Mouse (Mus musculus) MEL-GATA-1-ER (cell line): ENCODE data around the gene Epm2aip1.

Source experiments
- DNase-seq: peaks from one replicate; pipeline ENCODE4 v3.0.0-alpha.2; 2012; ENCODE audit warnings: low read depth; ENCODE audit errors: extremely low read depth

Epm2aip1 gene

DNA sequence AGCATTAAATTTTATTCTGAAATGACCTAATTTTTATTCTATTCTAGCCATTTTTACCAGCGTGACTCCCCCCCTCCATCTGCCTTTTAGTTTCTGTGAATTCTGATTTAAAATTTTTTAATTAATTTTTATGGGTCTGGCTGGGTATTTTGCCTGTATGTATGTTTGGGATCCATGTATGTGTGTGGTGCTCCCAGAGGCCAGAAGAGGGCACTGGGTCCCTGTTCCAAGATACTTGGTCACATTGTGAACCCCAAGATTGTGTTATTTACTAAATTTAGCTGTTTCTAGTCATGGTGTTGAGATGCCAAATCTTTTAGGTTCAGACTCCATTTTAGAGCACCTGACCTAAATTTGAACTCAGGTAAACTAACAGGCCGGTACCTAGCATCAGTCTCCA, 14.7 kb downstream of the Epm2aip1 start:
- no peak for DNase-seq

DNA sequence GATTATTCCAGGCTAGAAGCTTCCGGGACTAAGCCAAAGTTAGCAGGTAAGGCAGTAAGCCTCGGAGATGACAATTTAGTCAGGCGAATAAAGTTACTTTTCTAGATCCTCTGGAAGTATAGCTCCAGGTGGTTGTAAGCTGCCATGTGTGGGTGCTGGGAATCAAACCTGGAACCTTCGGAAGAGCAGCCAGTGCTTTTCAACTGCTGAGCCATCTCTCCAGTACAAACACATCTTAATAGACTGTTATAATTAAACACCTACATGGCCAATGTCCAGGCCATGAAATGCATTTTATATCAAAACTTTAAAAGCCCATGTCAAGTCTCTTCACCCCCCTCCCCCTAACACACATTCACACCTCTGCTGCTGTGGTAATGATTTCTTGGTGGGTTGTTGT, 16.2 kb downstream of the Epm2aip1 start:
- DNase-seq: no peak

DNA sequence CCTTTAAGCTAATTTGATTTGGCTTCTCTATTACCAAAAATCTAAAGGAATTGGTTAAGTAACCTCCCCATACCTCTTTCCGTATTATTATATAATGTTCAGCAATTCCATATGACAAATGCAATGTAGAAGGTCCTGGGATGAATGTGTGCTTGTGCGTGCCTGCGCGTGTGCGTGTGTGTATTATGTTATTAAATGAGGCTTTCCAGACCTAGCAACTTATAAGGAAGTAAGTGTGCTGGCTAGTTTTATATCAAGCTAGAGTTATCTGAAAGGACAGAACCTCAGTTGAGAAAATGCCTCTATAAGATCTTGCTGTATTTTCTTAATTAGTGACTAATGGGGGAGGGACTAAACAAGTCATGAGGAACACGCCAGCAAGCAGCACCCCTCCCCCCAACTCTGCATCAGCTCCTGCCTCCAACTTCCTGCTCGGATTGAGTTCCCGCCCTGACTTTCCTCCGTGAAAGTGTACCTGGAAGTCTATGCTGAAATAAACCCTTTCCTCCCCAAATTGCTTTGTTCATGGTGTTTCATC, 17.6 kb downstream of the Epm2aip1 start:
- DNase-seq: peak; percentile 33

DNA sequence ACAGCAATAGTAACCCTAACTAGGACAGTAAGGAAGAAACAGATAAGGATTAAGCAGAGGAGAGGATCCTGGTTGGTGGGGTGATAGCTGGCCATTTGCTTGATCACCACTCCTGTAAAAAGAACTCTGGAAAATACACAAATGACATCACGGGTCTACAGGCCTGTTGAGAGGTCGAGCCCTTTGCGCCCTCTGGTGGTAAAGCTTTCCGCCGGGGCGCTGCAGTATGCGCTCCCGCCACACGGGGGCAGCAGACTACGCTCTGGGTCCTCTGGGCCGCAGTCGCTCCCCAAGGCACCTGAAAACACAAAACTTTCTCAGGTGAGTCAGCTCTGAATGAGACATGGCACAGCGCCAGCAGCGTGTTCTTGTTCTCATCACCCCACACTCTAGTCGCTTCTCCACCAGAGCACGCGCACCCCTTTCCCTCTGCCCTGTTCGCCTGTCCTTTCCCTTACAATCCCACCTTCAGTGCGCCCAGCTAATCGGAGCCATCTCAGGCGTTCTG, 18.2 kb downstream of the Epm2aip1 start:
- peak; percentile 57 for DNase-seq

DNA sequence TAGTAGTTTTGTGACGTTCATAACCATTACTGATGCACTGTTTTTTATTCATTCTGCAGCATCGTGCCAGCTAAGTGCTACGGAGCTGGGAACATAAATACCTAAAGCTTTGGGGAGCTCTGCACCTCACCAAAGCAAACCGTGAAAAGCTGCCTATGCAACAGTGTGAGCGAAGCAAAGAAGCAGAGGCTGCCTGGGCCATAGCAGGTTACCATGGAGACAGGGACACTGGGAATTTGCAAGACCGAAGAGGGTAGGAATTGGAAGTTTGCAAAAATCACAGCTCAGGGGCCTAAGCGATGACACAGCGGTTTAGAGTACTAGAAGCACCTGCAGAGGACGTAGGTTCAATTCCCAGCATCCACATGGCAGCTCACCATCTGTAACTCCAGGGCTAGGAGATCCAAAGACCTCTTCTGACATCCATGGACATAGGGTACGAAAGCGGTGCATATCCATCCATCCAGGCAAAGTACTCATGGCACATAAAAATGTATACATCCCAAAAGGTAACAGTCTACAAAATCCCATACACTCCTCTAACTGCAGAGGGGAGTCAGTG, 18.9 kb downstream of the Epm2aip1 start:
- DNase-seq: no peak

DNA sequence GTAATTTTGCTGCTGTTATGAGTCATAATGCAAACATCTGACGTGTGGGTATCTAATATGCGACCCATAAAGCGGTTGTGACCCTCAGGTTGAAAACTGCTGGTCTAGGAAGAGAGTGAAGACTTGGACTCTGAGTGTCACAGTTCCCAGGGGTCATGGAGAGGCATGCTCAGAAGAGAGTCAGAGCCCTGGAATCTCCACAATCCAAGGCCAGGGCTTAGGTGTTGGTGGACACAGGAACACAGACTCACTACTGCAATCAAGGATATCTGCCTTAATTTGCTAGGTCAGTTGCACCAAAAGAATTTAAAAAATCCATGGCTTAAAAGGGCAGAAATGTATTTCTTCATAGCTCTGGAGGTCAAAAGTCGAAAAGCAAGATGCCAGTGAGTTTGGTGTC, 21.5 kb downstream of the Epm2aip1 start:
- no peak for DNase-seq

DNA sequence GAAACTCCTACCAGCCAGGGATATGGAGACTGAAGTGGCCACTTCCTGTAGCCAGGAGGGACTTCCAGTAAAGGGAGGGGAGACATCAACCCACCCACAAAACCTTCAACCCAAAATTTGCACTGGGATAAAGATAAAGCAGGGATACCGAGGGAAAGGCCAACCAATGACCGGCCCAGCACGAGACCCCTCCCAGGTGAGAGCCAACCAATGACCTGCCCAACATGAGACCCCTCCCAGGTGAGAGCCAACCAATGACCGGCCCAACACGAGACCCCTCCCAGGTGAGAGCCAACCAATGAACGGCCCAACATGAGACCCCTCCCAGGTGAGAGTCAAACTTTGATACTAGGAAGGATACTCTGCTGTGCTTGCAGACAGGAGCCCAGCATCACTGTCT, 23.2 kb downstream of the Epm2aip1 start:
- no peak for DNase-seq

DNA sequence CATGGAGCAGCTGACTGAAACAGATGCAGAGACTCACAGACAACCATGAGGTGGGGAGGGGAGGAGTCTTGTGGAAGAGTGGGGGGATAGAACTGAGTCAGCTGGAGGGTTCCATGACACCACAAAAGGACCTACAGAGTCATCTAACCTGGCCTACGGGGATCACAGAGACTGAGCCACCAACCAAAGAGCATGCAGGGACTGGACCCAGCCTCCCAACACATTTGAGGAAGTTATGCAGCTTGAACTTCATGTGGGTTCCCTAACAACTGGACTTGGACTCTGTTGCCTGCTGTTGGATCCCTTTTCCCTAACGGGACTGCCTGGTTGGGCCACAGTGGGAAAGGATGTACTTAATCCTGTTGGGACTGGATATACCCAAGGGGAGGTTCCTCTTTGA, 23.6 kb downstream of the Epm2aip1 start:
- no peak for DNase-seq

DNA sequence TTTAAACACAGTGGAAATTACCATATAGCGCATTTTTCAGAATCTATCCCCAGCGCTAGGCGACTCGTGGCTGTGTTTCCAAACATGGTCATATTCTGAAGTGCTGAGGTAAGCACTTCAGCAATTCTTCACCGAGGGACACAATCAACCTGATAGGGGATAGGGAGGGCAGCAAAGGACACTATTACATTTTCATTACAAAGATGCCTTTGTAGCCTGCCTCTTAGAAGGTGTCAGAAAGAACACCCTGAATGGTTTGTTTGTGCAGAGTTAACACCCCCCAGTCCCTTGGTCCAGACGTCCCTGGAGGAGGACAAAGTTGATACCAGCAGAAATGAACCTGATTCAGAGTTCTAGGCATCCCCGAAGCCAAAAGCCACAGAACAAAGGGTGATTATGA, 24.7 kb downstream of the Epm2aip1 start:
- DNase-seq: no peak

DNA sequence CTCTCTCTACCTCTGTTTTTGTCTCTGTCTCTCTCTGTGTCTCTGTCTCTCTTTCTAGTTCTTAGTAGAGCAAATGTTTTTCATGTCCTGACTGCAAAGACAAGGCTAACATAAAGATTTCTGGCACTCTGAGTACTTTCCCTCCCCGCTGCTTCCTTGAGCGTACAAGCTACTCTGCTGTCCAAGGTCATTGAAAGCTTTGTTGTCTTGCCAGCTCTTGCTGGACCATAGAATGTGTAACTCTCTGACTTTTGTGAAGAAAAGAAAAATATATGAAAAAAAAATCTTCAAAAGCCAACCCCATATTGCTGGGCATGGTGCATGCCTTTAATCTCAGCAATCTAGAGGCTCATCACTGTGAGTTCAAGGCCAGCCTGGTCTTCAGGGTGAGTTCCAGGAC, 26.9 kb downstream of the Epm2aip1 start:
- no peak for DNase-seq

DNA sequence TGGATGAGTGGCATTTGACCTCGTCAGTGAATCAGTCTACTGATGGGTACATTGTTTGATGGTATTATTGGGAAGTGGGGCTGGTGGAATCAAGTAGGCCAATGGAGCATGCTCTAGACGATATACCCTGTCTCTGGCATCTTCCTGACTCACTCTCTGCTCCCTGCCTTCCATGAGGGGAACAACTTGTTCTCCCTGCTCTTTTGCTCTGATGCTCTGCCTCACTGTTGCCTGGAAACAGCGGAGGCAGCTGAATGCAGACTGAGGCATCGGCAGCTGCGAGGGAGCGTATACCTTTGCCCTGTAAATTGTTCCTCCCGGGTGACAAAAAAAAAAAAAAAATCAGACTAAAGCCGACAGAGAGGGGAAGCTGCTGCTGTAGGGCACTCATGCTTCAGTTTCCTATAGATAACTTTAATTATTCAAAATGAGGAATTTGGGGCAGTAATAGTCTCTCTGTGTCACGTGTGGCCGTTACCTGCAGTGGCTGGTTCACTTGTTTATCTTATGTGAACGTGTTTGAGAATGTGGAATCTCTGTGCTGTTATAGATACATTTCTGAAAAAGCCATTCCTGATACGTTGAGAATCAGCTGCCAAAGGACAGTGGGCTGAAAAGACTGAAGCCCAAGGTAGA, 30.6 kb downstream of the Epm2aip1 start:
- DNase-seq: peak; percentile 64

DNA sequence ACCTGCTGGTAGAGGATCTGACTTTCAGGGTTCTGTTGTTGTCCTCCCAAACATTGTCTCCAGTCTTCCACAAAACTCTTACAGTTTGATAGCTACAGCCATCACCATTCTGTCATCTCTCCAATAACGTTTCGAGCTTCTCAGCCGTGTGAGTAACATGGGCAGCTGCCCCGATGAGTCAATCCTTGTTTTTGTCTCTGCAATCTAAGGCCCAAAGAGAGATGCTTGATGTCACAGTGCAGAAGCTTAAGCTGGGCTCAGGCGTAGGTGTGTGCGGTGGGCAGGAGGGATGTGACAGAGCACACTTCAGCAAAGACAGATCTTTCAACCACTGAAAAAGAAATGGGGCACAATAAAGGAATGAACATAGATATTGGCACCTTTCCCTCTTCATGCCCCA, 32.3 kb downstream of the Epm2aip1 start:
- DNase-seq: no peak

DNA sequence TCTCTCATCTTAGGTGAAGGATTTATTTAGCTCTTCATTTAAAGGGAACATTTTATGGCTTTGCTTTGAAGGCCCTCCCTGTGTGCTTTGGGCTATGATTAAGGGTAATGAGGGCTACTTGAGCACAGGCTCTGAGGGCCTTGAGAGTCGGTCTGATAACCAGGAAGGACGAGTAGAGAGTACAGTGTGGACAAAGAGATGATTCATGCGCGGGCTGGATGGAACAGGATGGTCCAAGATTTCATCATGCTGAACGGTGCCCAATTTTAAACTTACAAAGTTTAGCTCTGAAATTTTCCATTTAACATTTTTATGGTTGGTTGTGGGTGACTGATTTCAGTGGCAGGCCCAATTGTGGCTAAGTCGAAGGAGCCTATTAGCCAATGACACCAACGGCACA, 34.4 kb downstream of the Epm2aip1 start:
- DNase-seq: no peak

DNA sequence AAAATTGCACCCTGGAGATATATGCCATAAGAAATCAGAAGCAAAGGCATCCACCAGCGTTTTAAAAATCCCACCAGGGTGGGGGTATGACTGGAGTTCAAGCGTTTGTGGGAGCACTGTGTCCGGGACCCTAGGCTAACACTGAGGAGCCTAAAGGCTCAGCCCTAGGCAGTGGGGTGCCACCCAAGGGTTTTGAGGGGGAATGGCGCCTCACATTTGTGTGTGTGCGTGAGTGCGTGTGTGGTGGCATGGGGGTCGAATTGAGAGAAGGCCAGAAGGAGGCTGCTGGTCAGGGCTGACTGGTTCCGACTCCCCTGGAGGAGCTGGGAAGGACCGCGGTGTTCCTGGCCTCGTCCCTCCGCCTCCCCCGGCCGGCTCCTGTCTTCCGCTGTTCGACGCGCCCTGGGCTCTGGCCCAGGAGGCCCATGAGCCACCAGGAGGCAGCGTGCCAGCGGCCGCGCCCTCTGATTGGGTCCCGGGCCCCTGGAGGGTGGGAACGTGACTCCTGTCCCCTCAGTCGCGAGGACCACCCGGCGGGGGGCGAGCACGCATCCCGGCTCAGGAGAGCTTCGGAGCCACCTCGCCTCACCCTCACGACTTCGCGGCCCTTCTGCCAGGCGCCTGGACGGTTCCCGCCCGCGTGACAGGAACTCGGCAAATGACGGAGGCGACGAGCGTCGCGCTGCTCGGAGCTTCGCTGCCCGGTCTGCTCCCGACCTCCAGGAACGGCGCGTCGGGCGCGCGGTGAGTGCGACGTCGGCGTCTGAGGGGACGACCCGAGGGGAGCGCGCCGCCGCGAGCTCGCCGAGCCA, 39.5 kb downstream of the Epm2aip1 start, which contains the start of gene Trank1:
Gene Trank1, plus strand, starts transcription at position 709 of the 812 bp plus-strand sequence.
- DNase-seq: no peak

DNA sequence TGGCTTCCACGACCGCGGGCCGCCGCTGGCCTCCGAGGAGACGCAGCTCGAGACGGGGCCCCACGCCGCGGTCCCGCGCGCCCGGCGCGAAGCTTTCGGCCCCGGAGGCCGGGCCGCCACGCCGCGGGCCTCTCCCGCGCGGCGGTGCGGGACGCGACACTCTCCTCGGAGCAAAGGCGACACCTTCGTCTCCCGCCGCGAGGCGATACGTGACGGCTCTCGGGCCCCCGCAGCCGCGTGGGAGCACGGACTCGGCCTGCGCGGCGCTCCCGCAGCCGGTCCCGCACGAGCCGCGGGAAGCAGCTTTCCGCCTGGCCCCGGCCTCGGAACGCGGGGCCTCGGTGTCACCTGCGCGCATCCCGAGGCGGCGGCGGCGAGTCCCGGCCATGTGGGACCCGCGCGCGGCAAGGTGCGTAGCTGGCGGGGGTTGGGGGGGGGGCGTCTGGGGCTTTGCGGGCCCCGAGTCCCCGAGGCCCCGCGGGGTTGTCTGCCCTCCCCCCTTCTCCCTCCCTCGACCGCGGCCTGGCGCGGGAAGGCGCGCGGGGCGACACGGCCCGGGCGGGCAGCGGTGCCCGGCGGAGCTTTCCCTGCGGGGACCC, 40.2 kb downstream of the Epm2aip1 start:
- DNase-seq: no peak

DNA sequence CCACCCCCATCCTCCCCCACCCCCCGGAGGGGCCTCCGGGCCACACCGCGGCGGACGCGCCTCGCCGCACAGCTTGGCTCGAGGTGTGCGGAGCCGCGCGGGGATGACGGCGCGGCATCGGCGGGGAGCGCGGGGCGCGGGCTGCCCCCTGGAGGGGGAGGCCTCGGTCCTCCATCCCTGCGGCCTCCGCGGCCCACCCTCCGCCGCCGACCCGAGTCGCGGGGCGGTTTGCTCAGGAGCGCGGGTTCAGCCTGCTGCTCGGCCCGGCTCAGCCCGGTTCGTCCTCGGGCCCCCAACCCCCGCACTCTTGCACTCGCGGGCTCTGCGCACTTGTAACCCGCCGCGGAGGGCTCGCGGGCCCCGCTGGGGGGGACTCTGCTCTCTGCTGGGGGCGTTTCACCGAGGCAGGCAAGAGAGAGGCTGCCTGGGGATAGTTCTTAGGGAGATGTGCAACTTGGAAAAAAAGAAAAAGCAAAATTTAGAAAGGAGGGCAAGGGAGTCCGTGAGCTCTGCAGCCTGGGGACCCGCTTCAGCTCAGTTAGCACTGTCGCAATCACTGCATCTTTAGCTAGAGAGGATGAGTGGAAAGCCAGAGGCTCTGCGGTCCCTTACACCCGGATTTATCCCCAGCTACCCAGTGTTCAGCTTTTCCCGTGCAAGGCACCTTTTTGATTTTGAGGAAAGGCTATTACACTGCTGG, 40.9 kb downstream of the Epm2aip1 start:
- DNase-seq: no peak

DNA sequence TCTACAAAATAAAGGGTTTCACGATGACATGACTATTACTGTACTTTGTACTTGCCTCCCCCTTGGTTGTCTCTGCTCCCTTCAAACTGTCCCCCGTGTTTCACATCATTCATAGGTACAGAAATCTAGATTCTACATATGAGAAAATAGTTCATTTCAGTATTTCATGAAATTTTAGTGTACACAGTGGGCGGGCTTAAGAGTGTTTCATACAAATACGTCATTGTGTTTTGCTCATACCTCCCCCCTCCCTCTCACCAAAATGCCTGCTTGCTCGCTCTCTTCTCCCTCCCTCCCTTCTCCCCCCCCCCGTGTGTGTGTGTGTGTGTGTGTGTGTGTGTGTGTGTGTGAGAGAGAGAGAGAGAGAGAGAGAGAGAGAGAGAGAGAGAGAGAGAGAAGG, 41.6 kb downstream of the Epm2aip1 start:
- no peak for DNase-seq

DNA sequence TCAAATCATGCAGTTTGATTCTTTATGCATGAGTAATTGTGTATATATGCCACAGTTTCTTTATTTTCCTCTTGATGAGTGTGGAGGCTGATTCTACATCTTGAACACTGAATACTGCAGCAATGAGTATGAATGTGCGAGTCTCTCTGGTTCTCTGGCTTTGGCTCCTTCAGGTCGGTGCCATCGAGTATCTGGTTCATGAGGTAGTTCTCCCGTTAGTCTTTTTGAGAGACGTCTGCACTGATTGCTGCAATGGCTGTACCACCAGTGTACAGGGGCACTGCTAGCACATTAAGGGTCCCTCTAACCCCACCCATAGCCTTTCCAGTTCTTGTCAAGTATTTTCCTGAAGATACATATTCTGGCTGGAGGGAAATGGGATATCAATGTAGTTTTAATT, 42.1 kb downstream of the Epm2aip1 start:
- no peak for DNase-seq

DNA sequence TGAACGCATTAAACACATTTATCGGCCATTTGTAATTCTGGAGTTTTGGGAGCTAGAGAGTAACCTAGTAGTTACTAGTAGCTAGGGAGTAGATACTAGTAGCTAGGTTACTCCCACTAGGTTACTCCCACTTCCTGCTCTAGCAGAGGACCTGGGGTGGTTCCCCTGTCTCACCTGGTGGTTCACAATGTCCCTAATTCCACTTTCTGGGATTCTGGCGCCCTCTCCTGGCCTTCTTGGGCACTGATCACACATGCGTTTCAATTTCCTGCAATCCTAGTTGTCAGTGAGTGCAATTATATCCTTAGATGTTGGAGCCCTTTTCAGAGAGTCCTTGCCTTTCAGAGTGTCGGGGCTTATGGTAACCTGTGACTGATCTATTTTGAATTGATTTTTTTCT, 42.5 kb downstream of the Epm2aip1 start:
- DNase-seq: no peak

DNA sequence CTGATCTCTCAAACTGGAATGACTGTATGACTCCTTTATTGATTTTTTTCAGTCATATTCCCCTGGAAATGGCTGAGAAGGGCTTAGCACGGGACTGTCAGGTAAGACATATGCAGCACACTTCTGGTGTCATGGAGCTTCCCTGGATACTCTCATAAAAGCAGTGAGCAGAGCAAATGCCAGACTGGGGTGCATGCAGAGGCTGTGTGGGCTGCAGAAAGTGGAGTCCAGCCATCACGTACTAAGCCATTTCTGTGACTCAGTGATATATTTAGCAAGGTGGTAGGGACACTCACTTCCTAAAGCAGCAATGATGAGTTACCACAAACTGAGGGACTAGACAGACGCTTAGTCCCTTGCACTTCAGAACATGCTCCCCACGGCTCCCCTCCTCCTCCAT, 49.2 kb downstream of the Epm2aip1 start:
- no peak for DNase-seq

DNA sequence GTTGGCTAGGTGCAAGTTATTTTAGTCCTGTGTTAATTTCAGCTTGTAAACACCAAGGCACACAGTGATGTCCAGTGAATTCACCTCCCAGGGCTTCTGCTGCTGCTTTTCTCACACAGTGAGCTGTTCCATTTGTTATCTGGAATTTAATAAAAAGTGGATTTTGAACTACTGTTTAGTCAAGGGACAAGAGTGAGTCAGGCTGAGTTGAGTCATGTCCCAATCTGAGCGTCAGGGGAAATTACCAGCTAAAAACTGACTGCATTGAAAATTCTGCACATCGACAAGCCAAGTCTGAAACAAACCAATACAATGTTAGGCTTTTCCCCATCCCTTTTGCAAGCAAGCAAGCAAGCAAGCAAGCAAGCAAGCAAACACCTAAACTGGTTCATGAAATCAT, 53.2 kb downstream of the Epm2aip1 start:
- no peak for DNase-seq
